Mouse (Mus musculus) hindbrain, embryonic 11.5 days (tissue): ENCODE results near the gene Tceanc2. TPM values are rescaled to one million over a fixed set of nuclear protein-coding genes. Genes with fewer than 3 reads are reported as not detected.

Source experiments
- ATAC-seq: fragments of 200-750 bp; cut with Nextera tagmentation; 2 replicates; pipeline ENCODE4 v1.8.0; 2017; ENCODE audit warnings: mild to moderate bottlenecking, moderate TSS enrichment, moderate library complexity; ENCODE audit not compliant: low FRiP score
- DNase-seq: peaks from one replicate; pipeline ENCODE4 v3.0.0-alpha.2; 2015; ENCODE audit warnings: low spot score
- H3K27ac ChIP-seq: fragments of 300-500 bp; sonication (generic); 2 replicates; pipeline ENCODE4 v1.5.1; 2014; ENCODE audit warnings: mild to moderate bottlenecking, low read depth, low read length
- H3K27me3 ChIP-seq: fragments of 300-500 bp; sonication (generic); 2 replicates; pipeline ENCODE4 v1.6.1; 2014; ENCODE audit warnings: mild to moderate bottlenecking, low read length, moderate library complexity, mixed read lengths; ENCODE audit not compliant: control insufficient read depth, insufficient read depth
- H3K36me3 ChIP-seq: fragments of 300-500 bp; sonication (generic); 2 replicates; pipeline ENCODE4 v1.6.1; 2014; ENCODE audit warnings: mild to moderate bottlenecking, low read length, moderate library complexity, mixed read lengths; ENCODE audit not compliant: control insufficient read depth, insufficient read depth
- H3K4me1 ChIP-seq: fragments of 300-500 bp; sonication (generic); replicated peaks from 2 replicates; pipeline ENCODE4 v1.6.1; 2014; ENCODE audit warnings: low read length, mixed read lengths; ENCODE audit not compliant: control insufficient read depth, insufficient read depth
- H3K4me2 ChIP-seq: fragments of 300-500 bp; sonication (generic); replicated peaks from 2 replicates; pipeline ENCODE4 v1.6.1; 2014; ENCODE audit warnings: mild to moderate bottlenecking, low read depth, low read length
- H3K4me3 ChIP-seq: fragments of 300-500 bp; sonication (generic); 2 replicates; pipeline ENCODE4 v1.5.1; 2014; ENCODE audit warnings: low read depth, low read length
- H3K9ac ChIP-seq: fragments of 300-500 bp; sonication (generic); 2 replicates; pipeline ENCODE4 v1.6.1; 2014; ENCODE audit warnings: low read depth, low read length
- H3K9me3 ChIP-seq: fragments of 300-500 bp; sonication (generic); 2 replicates; pipeline ENCODE4 v1.6.1; 2016; ENCODE audit warnings: low read length; ENCODE audit not compliant: control insufficient read depth
- WGBS: fragments of 180-500 bp; shearing (Covaris S2); extraction: QIAGEN DNeasy Blood & Tissue Kit; methylation state at CpG from one replicate; pipeline ENCODE4 v1.1.7; 2014; 5-methylcytosine and 5-hydroxymethylcytosine counted together
- polyA plus RNA-seq: library from polyadenylated mRNA; unstranded; fragments of >200 nt; fragmentation: Nextera tagmentation; extraction: Ambion mirVana; gene quantifications from 2 replicates; pipeline ENCODE4 v1.2.1, GENCODE M21; 2014

Tceanc2 gene
- polyA plus RNA-seq, 1 experiment from 2014 or later = 26.4 TPM

DNA sequence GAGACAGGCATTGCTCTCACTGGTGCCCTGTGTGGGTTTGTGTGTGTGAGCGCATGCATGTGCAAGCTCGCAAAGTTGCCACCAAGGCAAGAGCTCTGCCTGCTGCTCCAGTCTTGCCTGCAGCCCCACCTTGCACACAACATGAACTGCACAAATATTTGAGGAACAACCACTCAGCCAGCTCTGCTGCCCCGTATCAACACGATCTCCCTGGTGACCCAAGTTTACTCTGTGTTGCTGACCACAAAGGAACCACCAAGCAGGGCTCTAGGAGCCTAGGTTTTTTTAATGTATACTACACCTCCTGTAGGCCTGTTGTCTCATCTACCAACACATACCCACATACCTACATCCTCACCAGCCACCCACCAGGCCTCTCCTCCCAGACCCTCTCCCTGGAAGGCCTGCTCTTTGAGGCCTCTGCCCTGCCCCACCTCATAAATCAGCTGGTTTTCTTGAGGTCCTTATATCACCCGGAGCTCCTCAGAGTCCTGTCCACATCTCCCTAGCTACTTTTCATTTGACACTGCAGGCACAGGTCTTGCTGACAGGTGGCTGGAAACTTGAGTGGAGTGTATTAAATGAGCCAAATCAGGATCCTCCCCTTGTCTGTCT, 31.7 kb upstream of the Tceanc2 start:
- WGBS = 88% methylated on average over 5 of the region's 5 CpGs

DNA sequence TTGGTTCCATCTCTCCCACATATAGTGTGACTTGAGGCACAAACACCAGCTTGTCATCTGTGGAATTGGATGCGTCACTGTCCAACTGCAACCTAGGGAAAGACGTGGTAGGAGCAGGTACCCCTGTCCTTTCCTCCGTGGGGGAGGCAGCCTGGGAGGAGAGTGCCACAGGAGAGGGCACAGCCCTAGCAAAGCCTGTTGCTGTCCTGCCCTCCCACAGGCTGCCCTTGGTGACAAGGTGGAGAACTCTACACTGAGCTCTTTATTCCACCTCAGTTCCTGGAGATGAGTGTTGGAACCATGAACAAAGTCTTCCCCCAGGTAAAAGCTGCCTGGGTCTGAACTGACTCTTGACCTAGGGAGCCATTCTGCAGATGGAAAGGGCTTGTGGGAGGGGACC, 30.0 kb upstream of the Tceanc2 start, which contains the start of gene Ldlrad1:
Gene Ldlrad1 (plus strand): TSS at position 301 of the 400 bp plus-strand sequence.
- H3K27ac ChIP-seq = no peak within 1 kb of the TSS
- 0 out of 2 replicates have a peak, but pooled peaks cover 2% of the 10 kb centered on the region for H3K36me3 ChIP-seq
- H3K4me2 ChIP-seq = no peak within 1 kb of the TSS
- no peaks in the 10 kb centered on the region for H3K9me3 ChIP-seq
- no peak within 1 kb of the TSS for H3K4me3 ChIP-seq
- no peaks in the 10 kb centered on the region for H3K27me3 ChIP-seq
- no peak for ATAC-seq
- no peaks in the 10 kb centered on the region for H3K4me1 ChIP-seq
- whole genome bisulfite sequencing = 85% methylated on average over 3 of the region's 3 CpGs
- no peak for DNase-seq
- H3K9ac ChIP-seq = no peak within 1 kb of the TSS

More for the DNA sequence above, 31.7 kb upstream of the Tceanc2 start:
- Histone ChIP-seq H3K4me3 (no peak overlapping the region), H3K4me1 (no peaks in the 10 kb centered on the region), H3K36me3 (0 out of 2 replicates have a peak, but pooled peaks cover 2% of the 10 kb centered on the region), H3K9ac (no peak overlapping the region), H3K4me2 (no peak overlapping the region), H3K27me3 (no peaks in the 10 kb centered on the region), H3K9me3 (no peaks in the 10 kb centered on the region), H3K27ac (no peak overlapping the region)
- DNase-seq = no peak
- no peak for ATAC-seq

DNA sequence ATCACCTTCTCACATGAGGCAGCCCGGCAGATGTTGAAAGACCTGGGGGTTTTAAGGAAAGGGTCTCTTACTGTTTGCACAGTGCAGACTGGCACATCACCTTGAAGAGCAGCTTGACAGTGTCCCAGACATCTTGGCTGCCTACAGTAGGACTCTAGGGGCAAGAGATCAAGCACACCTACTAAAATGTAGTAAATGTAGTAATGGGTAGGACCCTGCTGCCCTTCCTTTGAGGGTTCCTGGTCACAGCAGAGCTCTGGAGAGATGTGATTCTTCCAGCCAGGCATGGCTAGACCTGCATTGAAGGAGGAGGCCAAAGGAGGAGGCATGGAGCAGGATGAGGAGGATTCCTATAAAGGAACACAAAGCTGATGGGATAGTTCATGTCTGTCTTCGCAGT, 28.1 kb upstream of the Tceanc2 start:
- no peak overlapping the region for H3K27ac ChIP-seq
- H3K36me3 ChIP-seq = 0 out of 2 replicates have a peak, but pooled peaks cover 2% of the 10 kb centered on the region
- no peak overlapping the region for H3K4me3 ChIP-seq
- H3K9ac ChIP-seq = no peak overlapping the region
- ATAC-seq (no peak), DNase-seq (no peak)
- WGBS = 95% methylated on average over 2 of the region's 2 CpGs
- H3K9me3 ChIP-seq = no peaks in the 10 kb centered on the region
- no peaks in the 10 kb centered on the region for H3K4me1 ChIP-seq
- H3K4me2 ChIP-seq = no peak overlapping the region
- H3K27me3 ChIP-seq = no peaks in the 10 kb centered on the region

DNA sequence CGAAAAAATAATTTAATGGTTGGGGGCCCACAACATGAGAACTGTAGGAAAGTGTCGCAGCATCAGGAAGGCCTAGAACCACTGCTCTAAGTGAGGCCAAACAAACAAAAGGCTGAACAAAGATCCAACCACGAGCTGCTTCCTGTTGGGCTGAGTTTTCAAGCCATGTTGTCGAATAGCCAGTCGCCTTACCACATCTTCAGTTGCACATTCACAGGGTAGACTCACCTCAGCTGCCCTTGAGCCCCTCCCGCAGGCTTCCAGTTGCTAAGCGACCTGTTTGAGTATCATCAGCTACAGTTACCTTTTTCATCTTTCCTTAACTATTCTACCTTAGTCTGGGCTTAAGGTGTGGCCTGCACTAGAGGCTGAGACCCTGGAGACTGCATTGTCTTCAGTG, 24.1 kb upstream of the Tceanc2 start:
- H3K36me3 ChIP-seq = peaks cover 10% of the 10 kb centered on the region; the same call in 1 of the 2 replicates
- 90% methylated on average over 7 of the region's 7 CpGs for WGBS
- no peaks in the 10 kb centered on the region for H3K27me3 ChIP-seq

DNA sequence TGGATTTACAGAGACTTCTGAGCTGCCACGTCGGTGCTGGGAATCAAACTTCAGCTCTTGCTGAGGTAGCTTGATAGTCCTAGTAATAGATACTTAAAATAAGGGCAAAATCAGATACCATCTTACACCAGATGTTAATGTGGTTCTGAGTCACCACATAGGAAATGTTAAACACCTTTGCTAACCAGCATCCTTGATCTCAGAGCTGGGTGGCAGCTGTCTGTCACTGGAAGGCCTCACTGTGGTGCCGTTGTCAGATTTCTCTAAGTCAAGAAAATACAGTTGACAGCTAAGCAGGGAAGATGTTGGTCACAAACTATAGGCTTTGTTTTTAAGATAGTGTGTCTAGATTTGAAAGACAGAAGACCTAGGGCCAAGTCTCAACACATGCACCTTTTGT, 22.9 kb upstream of the Tceanc2 start:
- Histone ChIP-seq H3K27ac (no peak overlapping the region), H3K9me3 (no peaks in the 10 kb centered on the region), H3K9ac (no peak overlapping the region), H3K4me1 (no peaks in the 10 kb centered on the region), H3K4me3 (no peak overlapping the region), H3K36me3 (peaks cover 13% of the 10 kb centered on the region; the same call in 1 of the 2 replicates), H3K4me2 (no peak overlapping the region), H3K27me3 (no peaks in the 10 kb centered on the region)
- ATAC-seq (no peak), DNase-seq (no peak)
- 95% methylated on average over 3 of the region's 3 CpGs for WGBS

More for the DNA sequence above, 24.1 kb upstream of the Tceanc2 start:
- H3K27ac ChIP-seq = no peak overlapping the region
- no peak overlapping the region for H3K9ac ChIP-seq
- ATAC-seq (no peak), DNase-seq (no peak)
- no peak overlapping the region for H3K4me2 ChIP-seq
- H3K4me3 ChIP-seq = no peak overlapping the region
- H3K4me1 ChIP-seq = no peaks in the 10 kb centered on the region
- H3K9me3 ChIP-seq = no peaks in the 10 kb centered on the region

DNA sequence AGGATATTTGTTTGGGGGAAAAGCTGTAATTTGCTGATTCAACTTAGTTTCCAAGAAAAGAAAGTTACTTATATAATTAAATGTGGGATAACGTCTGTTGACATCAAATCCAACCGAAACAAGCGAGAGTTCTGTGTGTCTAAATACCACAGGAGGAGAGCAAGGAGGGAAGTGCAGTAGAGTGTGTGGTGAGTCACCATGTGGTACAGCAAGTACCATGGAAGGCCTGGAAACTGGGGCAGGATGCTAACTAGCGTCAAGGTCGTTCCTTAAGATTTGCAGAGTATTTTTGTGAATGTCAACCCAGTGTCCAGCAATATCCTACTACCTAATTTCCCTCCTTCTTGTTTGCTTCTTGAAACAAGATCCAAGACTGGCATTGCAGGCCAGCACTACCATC, 19.2 kb upstream of the Tceanc2 start:
- no peak for ATAC-seq
- WGBS = 97% methylated on average over 5 of the region's 5 CpGs
- H3K27ac ChIP-seq = no peak overlapping the region

DNA sequence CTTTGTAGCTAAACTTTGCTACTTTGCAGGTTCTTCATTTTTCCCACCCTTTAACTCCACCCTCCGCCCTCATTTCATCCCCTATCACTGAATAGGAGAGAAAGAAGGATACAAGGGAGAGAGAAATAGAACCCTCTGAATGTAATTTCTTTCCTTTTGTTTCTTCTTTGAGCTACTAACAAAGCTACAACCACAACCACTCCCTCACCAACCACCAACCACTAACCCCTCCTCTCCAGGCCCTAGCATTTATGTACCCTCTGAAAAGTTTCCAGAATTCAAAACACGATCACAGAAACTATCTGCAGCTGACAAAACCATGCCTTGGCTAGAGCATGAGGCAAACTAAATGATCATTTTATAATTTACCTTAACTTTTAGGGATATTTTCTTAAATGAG, 17.5 kb upstream of the Tceanc2 start:
- Histone ChIP-seq H3K4me3 (no peak overlapping the region), H3K4me2 (no peak overlapping the region), H3K4me1 (no peaks in the 10 kb centered on the region), H3K9ac (no peak overlapping the region), H3K27me3 (no peaks in the 10 kb centered on the region), H3K36me3 (peaks cover 14% of the 10 kb centered on the region; the same call in 1 of the 2 replicates), H3K9me3 (no peaks in the 10 kb centered on the region), H3K27ac (no peak overlapping the region)
- ATAC-seq = no peak
- 98% methylated on average over 2 of the region's 2 CpGs for WGBS
- DNase-seq = no peak

More for the DNA sequence above, 19.2 kb upstream of the Tceanc2 start:
- Histone ChIP-seq H3K27me3 (no peaks in the 10 kb centered on the region), H3K4me2 (no peak overlapping the region), H3K9me3 (no peaks in the 10 kb centered on the region), H3K9ac (no peak overlapping the region), H3K4me1 (no peaks in the 10 kb centered on the region), H3K4me3 (no peak overlapping the region), H3K36me3 (peaks cover 13% of the 10 kb centered on the region; the same call in 1 of the 2 replicates)
- DNase-seq = no peak

DNA sequence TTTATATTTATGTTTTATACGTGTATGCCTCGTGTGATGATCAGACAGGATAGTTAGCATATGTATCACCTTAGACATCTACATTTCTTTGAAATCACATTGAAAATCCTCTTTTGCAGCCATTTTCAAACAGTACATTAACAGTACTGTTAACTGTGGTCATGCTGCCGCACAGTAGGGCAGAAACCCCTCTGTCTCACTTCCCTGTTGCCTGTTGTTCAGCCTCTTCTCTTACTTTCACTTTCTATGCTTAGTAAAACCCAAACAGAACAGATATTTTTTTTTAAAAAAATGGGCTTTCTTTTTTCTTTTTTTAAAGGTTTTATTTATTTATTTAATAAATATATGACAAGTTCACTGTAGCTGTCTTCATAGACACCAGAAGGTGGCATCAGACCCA, 14.9 kb upstream of the Tceanc2 start:
- no peak for DNase-seq
- H3K4me3 ChIP-seq = no peak overlapping the region
- H3K4me1 ChIP-seq = no peaks in the 10 kb centered on the region
- no peak overlapping the region for H3K27ac ChIP-seq
- ATAC-seq = no peak
- H3K9ac ChIP-seq = no peak overlapping the region
- peaks cover 11% of the 10 kb centered on the region; the same call in 1 of the 2 replicates for H3K36me3 ChIP-seq
- no peaks in the 10 kb centered on the region for H3K27me3 ChIP-seq
- no peaks in the 10 kb centered on the region for H3K9me3 ChIP-seq
- WGBS = 96% methylated on average over 3 of the region's 3 CpGs
- no peak overlapping the region for H3K4me2 ChIP-seq

DNA sequence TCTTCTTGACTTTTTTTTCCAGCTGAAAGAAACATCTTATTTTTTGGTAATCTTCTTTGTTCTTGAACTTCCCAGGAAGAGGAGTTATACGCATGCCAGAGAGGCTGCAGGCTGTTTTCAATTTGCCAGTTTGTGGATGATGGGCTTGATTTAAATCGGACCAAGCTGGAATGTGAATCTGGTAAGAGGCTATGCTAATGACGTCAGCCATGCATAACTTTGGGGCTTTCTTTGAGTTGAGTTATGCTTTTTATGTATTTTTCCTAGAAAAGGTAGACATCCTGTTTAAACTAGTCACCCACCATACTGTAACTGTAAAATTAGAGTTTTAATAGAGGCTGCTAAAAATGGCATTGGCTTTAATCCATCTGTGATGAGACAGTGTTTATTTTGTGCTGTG, 6.8 kb upstream of the Tceanc2 start:
- no peak overlapping the region for H3K4me2 ChIP-seq
- H3K9me3 ChIP-seq = no peaks in the 10 kb centered on the region
- no peak overlapping the region for H3K4me3 ChIP-seq
- no peak overlapping the region for H3K27ac ChIP-seq
- 76% methylated on average over 3 of the region's 3 CpGs for WGBS
- ATAC-seq (no peak), DNase-seq (no peak)
- H3K9ac ChIP-seq = no peak overlapping the region
- no peaks in the 10 kb centered on the region for H3K4me1 ChIP-seq
- peaks cover 3% of the 10 kb centered on the region; the same call in 1 of the 2 replicates for H3K36me3 ChIP-seq
- H3K27me3 ChIP-seq = no peaks in the 10 kb centered on the region
